Mouse (Mus musculus) skeletal muscle tissue, adult 2 months (tissue): ENCODE results near the gene Cdh3.

Experiments used
- DNase-seq: peaks from one replicate; pipeline ENCODE4 v3.0.0-alpha.2; 2012; ENCODE audit warnings: low read depth, low spot score

Gene Cdh3

GRCm38 (mm10) chr8:106606601-106607145 lies 96.0 kb downstream of the Cdh3 start:
- DNase-seq: no peak
